Mouse (Mus musculus): Measurements from ENCODE around the gene Hspb6.

Gene Hspb6

DNA sequence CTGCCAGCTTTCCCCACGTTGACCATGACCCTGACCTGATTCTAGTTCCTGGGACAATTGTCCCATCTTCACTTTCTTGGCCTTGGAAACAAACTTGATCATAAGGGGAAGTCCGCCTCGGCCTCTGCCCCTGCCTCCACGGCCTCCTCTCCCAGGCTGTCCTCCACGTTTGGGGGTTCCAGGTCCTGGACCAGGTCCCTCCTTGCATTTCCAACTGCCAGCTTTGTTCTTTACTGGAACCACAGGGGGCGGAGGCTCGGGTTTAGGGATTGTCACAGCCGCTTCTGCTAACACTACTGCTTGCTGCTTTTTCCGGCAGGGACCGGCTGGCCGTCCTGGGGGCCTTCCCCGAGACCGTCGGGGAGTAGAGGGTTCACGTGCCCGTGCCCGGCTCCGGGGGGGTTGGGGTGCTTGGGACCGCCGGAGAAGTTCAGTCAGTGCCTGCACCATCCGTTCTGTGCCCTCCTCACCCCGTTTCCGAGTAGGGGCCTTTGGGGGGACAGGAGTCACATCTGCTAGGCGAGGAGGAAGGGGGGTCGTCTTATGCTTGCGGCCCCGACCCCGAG lies 34.6 kb downstream of the Hspb6 start:
- in situ Hi-C loops (cut with MboI, MseI), result no loop called here

DNA sequence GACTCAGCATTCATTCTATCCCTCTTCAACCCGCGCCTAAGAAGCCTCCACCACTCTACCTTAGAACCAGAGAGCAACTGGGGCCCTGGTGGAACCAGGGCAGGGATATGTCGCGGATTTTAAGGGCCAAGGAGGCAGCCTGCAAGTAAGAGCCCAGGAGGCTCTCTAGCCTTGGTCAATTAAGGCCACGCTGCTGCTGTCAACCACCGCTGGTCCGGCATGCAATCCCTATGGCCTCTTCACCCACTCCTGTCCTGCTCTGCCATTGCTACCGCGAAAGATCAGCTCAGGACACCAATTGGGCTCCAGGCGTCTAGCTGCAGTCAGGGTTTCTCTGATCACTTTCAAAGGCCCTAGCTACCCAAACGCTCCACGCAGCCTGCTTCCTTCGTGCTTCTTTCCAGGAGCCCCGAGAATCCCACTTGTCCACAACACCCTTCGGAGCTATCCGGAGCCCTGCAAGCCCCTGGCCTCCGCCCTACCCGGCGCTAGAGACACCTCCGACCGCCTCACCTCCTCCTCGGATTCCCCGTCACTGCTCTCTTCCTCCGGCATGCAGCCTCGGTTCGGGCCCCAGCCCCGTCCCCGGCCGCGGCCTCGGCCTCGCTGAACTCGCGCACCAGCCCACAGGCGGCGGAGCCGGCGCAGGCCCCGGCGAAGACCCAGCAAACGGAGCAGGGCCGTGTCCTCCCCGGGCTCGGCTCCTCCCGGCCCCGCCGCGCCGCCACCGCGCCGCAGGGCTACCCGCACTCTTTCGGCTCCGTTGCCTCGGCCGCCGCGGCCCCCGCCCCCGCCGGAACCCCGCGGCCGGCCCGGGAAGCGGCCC lies 36.1 kb downstream of the Hspb6 start:
- in situ Hi-C loops (cut with MboI, MseI), result no loop called here

DNA sequence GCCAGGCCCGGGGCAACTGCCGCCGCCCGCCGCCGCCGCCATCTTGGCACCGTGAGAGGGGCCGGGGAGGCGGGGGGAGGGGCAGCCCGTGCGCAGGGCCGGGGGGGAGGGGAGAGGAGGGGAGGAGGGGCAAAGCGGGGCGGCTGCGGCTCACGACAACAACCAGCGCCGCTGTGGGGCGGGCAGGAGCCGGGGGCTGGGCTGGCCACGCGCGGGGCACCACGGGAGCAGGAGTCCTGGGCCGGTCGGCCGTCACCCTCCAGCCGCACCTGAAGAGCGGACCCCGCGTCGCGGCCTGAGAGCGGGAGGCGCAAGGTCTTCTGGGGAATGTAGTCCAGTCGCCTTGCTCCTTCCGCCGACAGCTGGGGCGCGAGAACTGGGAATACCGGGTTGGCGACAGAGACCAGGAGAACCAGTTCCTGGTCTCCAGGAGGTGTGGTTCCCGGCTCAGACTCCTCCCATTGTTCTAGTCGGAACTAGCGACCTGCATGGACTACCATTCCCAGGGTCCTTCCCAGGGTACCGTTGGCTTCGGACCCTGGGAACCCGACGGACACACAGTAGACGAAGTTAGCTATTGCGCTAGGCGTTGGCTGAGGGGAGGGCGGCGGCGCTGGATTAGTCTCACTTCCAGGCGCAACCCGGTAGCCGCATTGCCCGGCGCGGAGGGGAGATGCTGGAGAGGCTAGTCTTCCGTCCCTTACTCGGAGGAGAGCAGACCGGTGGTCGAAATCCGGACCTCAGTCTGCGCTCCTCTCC lies 36.9 kb downstream of the Hspb6 start, which contains the start of gene Kmt2b:
Gene Kmt2b, minus strand, starts transcription at position 51 of the 759 bp plus-strand sequence.
- in situ Hi-C loops (cut with MboI, MseI), result no loop called here

DNA sequence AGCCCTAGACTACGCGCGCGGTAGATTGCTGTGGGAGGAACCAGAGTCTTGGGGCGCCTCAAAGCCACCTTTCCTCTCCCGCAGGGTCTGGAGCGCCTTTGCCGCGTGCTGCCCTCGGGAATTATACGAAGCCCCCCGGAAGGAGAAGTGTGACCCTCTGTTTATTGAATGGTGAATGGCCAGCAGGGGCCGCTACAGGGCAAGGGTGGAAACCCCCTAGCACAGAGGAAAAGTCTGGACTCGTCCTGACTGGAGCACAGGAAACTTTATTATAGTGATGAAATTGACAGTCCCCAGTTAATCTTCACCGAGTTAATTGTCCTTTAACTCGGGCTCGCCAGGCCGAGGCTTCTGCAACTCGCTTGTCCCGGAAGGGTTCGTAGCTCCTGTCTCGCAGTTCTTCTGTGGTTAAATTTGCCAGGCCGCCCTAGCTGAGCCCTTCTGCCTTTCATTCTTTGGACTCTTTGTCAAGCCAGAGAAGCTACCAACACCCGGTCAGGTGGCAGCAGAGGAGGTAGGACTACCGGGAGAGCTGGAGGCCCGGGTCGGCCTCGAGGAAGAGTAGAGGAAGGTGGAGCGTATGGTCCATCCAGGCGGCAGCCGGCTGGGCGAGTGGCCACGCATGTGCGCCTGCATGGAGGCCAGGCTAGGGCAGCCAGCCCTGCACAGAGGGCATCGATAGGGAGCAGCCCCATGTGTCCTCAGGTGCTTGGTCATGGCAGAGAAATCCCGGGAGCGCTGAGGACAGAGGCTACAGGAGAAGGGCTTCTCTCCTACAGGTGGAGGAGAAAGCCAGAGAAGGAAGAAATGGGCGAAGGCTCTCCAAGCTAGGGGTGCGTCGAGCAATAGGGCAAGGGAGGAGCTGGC lies 37.7 kb downstream of the Hspb6 start:
- in situ Hi-C loops (cut with MboI, MseI), result no loop called here

DNA sequence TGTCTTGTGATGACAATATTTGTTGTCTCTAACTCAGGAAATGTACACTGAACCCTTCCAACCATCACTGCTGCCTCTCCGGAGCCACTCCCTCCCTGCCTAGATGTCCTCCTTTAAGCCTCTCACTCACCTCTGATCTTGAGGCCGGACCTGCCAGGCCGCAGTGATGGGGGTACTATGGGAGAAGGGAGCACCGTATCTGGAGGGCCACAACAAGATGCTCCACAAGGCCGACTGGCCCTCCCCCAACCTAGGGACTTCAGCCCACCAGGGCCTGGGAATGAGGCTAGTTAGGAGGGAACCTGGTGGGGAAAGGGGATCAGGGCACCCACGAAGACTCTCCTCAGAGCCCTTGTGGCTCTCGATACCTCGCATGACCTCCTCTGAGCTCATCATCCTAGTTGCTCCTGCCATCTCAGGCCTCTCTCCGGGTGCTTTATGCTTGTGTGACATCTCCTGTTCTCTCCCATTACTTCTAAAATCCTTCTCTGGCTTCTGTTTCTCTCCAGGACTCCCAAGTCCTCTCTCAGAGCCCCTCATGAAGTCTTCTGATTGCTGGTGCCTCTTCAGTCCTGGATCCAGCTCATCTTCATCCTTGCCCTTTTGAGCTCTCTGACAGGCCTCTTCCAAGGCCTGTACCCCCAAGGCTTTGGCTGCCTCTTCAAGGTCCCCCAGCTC lies 39.1 kb downstream of the Hspb6 start:
- in situ Hi-C loops (cut with MboI, MseI), result no loop called here

GRCm38 (mm10) chr7:30591605-30591951 lies 39.6 kb downstream of the Hspb6 start:
- in situ Hi-C loops (cut with MboI, MseI), result no loop called here

DNA sequence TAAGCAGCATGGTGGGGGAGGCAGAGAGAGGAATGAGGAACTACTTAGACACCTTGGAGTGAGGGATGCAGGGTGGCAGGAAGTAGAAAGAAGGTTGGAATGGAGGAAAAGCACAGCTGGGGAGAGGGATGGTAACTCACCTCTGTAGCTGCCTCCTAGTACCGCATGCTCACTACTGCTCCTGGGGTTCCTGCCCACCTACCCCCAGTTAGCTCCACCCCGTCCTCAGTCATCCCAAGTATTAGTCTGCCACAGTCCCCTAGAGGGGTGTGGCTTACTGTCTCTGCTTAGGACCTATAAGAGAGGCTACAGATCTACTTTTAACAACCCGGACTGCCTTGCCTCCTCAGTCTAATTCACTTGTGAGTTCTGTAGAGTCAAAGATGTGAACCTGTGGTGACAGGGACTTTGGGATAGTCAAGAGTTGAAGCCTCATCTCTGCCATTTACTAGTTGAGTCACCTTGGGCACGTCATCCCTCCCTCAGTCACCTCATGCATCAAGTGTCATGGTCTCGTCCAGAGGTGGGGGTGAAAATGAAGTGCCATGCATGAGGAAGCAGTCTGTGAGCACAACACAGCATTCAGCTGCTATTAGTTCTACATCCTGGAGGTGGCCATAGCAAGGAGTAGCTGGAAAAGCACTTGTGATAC lies 40.9 kb downstream of the Hspb6 start:
- in situ Hi-C loops (cut with MboI, MseI), result no loop called here

- in situ Hi-C loops (cut with MboI, MseI), result no loop called here
Observed at GRCm38 (mm10) chr7:30593579-30594509, 41.9 kb downstream of the Hspb6 start.

DNA sequence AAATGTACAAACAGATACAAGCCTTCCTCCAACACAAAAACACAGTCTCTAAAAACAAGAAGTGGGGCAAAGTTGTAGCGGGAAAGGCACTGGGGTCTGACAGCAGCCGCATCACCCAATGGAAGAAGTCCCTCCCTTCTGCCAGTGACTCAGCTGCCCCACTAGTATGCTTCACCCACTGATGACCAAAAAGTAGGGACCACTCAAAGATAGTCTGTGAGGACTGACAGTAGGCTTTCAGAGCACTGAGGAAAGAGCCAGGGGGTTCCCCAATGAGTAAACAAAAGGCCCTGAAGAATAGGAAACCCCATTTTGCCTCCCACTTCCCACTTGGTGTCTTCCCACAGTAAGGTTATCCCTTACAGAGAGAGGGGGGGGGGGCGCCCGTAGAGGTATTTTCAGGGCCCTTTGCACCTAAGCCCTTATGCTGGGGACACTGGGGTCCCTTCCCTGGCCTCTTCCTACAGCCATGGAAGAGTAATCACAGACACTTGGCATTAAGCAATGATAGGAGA lies 42.6 kb downstream of the Hspb6 start:
- in situ Hi-C loops (cut with MboI, MseI), result no loop called here

- in situ Hi-C loops (cut with MboI, MseI), result no loop called here
Observed at GRCm38 (mm10) chr7:30596093-30596492, 44.1 kb downstream of the Hspb6 start.

DNA sequence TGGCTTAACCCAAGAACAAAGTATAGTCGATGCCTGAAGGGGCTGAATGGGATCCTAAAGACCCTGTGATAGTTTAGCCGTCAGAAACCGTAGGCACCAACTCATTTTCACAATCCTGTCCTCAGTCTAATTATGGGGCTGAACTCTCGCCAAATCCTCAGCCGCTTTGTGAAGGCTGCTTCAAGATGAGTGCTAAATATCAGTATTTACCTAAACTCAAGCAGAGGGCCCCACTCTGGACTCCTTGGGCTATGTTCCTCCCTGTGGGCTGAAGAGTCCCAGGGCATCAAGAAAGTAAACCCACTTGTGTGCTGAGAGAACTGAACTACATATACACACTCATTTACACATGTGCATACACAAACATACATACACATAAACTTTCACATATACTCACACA lies 44.8 kb downstream of the Hspb6 start:
- in situ Hi-C loops (cut with MboI, MseI), result no loop called here

- in situ Hi-C loops (cut with MboI, MseI), result no loop called here
Observed at GRCm38 (mm10) chr7:30598786-30599185, 46.8 kb downstream of the Hspb6 start, which contains the start of gene Zbtb32. Gene Zbtb32, minus strand, starts transcription at chr7:30598909.

DNA sequence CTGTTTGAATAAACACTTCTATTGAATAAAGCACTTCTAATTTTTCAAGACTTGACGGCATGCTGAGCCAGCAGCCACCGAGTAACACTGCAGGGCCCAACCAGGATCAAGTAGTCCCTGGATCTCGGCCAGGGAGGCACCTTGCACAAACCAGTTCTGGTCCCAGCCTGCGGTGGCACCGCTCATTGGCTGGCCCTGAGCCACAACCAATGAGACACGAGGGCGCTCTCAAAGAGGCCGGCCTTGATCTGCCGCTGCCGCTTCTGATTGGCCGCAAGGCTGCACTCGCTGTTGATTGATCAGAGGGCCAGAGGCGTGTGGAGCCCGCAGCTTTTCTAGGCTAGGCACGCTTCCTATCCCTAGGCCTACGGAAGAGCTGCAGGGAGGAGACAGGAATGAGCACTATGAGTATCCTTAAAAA lies 48.0 kb downstream of the Hspb6 start:
- in situ Hi-C loops (cut with MboI, MseI), result no loop called here

DNA sequence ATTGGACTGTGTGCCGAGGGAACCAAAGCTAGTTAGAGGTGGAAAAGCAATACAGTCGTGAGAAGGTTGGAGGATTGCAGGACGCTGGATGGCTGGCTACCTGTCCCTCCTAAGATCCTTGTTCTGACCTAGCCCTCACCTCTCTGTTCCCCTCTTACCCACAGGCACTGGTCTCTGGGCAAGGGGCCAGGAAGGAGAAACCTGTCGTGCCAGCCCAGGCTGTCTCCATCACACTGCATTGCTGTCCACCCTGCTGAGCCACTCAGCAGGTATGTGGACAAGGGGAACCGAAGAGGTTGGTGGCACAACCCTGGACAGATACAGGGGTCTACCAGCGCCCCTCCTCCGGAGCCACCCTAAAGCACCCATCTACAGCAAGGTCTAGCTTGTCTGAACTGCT lies 48.7 kb downstream of the Hspb6 start:
- in situ Hi-C loops (cut with MboI, MseI), result no loop called here

DNA sequence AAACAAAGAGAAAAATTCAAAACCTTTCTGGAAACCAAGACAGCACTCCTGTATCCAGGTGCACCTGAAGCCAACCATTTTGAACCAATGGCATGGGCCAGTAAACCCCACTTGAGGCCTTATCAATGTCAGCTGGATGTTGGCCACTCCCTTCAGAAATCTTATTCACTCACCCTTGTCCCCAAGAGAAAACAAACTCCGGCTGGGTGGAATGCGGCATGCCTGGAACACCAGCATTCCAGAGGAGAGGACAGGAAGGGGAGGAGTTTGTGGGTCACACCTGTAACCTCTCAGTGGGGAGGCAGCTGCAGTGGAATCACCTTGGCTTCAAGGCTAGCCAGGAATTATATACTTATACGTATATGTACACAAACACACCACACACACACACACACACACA lies 50.6 kb downstream of the Hspb6 start:
- in situ Hi-C loops (cut with MboI, MseI), result no loop called here

- in situ Hi-C loops (cut with MboI, MseI), result no loop called here
Observed at GRCm38 (mm10) chr7:30604424-30604823, 52.4 kb downstream of the Hspb6 start.

- in situ Hi-C loops (cut with MboI, MseI), result no loop called here
Observed at GRCm38 (mm10) chr7:30604944-30605343, 53.0 kb downstream of the Hspb6 start.
